Comparison of ENCODE assay signal across 25 mouse cellular contexts in the genomic region with DNA sequence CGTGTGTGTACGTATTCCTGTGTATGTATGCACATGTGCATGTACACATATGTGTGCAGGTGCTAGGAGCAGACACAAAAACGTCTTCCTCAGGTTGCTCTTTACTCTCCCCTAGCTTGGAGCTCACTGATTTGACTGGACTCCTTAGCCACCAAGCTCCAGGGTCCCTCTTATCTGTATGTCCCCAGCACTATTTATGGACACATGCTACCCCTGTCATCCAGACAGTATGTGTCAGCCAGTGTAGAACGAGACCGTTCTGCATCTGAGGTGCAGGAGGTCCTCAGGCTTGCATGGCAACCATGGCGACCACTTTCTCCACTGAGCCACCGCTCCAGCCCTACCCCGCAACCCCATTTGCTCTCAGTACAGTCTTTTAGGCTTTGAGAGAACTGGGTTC.
DNase-seq lines count a peak whose midpoint lies in the region; ATAC-seq and TF ChIP-seq lines count a peak whose summit lies in the region.
"Had no signal": no experiment of that assay in that cellular context is flagged by ENCODE, and none has a peak within 500 bp of the region (broad histone marks: within the 10 kb centered on the region; RNA-seq: fewer than 3 reads in every experiment).

No protein-coding gene starts in this region.

- H3K27me3 ChIP-seq in heart, embryonic 13.5 days (replicated peaks) = no peaks in the 10 kb centered on the region
- no peaks in the 10 kb centered on the region for H3K27me3 ChIP-seq in hindbrain, embryonic 10.5 days (ENCODE audit: insufficient read depth, poor library complexity, severe bottlenecking)
- H3K27me3 ChIP-seq in hindbrain, embryonic 16.5 days (replicated peaks; ENCODE audit: control insufficient read depth, insufficient read depth, low read length) = no peaks in the 10 kb centered on the region
- no peaks in the 10 kb centered on the region for H3K27me3 ChIP-seq in midbrain, embryonic 13.5 days
- H3K27me3 ChIP-seq in midbrain, postnatal 0 days (ENCODE audit: insufficient read depth, low read length) = no peaks in the 10 kb centered on the region
- H3K27me3 ChIP-seq: embryonic facial prominence, embryonic 15.5 days; hindbrain, embryonic 12.5 days; neural tube, embryonic 15.5 days had no signal

- peak overlapping the region; percentile 47 for H3K4me2 ChIP-seq in heart, embryonic 13.5 days
- H3K4me2 ChIP-seq in hindbrain, embryonic 16.5 days (ENCODE audit: low read length) = no peak overlapping the region
- no peak overlapping the region for H3K4me2 ChIP-seq in midbrain, embryonic 13.5 days (replicated peaks)
- no peak overlapping the region for H3K4me2 ChIP-seq in midbrain, postnatal 0 days (ENCODE audit: low read depth, low read length, poor library complexity, severe bottlenecking)
- H3K4me2 ChIP-seq: embryonic facial prominence, embryonic 15.5 days; hindbrain, embryonic 12.5 days; neural tube, embryonic 15.5 days had no signal

- peaks cover 71% of the 10 kb centered on the region for H3K4me1 ChIP-seq in heart, embryonic 13.5 days
- peaks cover 42% of the 10 kb centered on the region for H3K4me1 ChIP-seq in hindbrain, embryonic 10.5 days (replicated peaks)
- peaks cover 19% of the 10 kb centered on the region for H3K4me1 ChIP-seq in hindbrain, embryonic 16.5 days (ENCODE audit: control insufficient read depth, insufficient read depth, low read depth, low read length)
- H3K4me1 ChIP-seq in midbrain, embryonic 13.5 days (replicated peaks) = peaks cover 28% of the 10 kb centered on the region
- H3K4me1 ChIP-seq in midbrain, postnatal 0 days (ENCODE audit: insufficient read depth, low read length) = peaks cover 17% of the 10 kb centered on the region; the same call in 1 of the 2 replicates

- no peak for DNase-seq in heart, postnatal 4 days
- no peak for DNase-seq in hindbrain, embryonic 10.5 days (ENCODE audit: low spot score)
- no peak for DNase-seq in midbrain, postnatal 0 days (ENCODE audit: low spot score)
- no peak for DNase-seq in embryo, embryonic 10.5 days (ENCODE audit: low spot score)
- DNase-seq: adrenal gland, adult 2 months; adrenal gland, postnatal 36 days; B cell, adult 2 months; cerebellum, adult 18-20 months; gastrocnemius, postnatal 14 days; kidney, adult 11 months; kidney, postnatal 25 days; lung, adult 18-20 months; lung, postnatal 4 days; right cerebral cortex, postnatal 14 days; thymus, postnatal 4 days had no signal

- peak overlapping the region; percentile 50; the same call in 1 of the 2 replicates for H3K9ac ChIP-seq in heart, embryonic 13.5 days
- no peak overlapping the region for H3K9ac ChIP-seq in hindbrain, embryonic 16.5 days (ENCODE audit: low read depth, low read length)
- no peak overlapping the region for H3K9ac ChIP-seq in midbrain, embryonic 13.5 days (replicated peaks)
- H3K9ac ChIP-seq in midbrain, postnatal 0 days (replicated peaks; ENCODE audit: low read length, poor library complexity, severe bottlenecking) = no peak overlapping the region
- H3K9ac ChIP-seq: embryonic facial prominence, embryonic 15.5 days; hindbrain, embryonic 12.5 days; neural tube, embryonic 15.5 days had no signal

- ATAC-seq in heart, embryonic 13.5 days (ENCODE audit: extremely low read depth, insufficient number of reproducible peaks, low FRiP score, low TSS enrichment) = 0 out of 2 replicates have a peak, but pooled peaks have one; percentile 32
- ATAC-seq in hindbrain, embryonic 16.5 days = no peak
- 0 out of 2 replicates have a peak, but pooled peaks have one; percentile 22 for ATAC-seq in midbrain, embryonic 13.5 days
- ATAC-seq in midbrain, postnatal 0 days (ENCODE audit: low FRiP score) = no peak
- ATAC-seq: activated CD4-positive, CD25-positive, alpha-beta regulatory T cell, adult 4 months; forebrain, embryonic 14.5 days; inflammation-experienced regulatory T-cells, adult 6 months; lung, postnatal 0 days had no signal

- no peaks in the 10 kb centered on the region for H3K9me3 ChIP-seq in heart, embryonic 13.5 days
- H3K9me3 ChIP-seq in hindbrain, embryonic 10.5 days = no peaks in the 10 kb centered on the region
- H3K9me3 ChIP-seq in hindbrain, embryonic 16.5 days (ENCODE audit: control insufficient read depth, low read length) = no peaks in the 10 kb centered on the region
- H3K9me3 ChIP-seq in midbrain, embryonic 13.5 days = no peaks in the 10 kb centered on the region
- H3K9me3 ChIP-seq in midbrain, postnatal 0 days (ENCODE audit: low read length) = no peaks in the 10 kb centered on the region
- H3K9me3 ChIP-seq: embryonic facial prominence, embryonic 15.5 days; hindbrain, embryonic 12.5 days; neural tube, embryonic 15.5 days had no signal

- no peaks in the 10 kb centered on the region for H3K36me3 ChIP-seq in heart, embryonic 13.5 days
- H3K36me3 ChIP-seq in hindbrain, embryonic 10.5 days = no peaks in the 10 kb centered on the region
- no peaks in the 10 kb centered on the region for H3K36me3 ChIP-seq in hindbrain, embryonic 16.5 days (ENCODE audit: control insufficient read depth, insufficient read depth, low read length)
- H3K36me3 ChIP-seq in midbrain, embryonic 13.5 days = no peaks in the 10 kb centered on the region
- H3K36me3 ChIP-seq in midbrain, postnatal 0 days (ENCODE audit: insufficient read depth, low read length) = no peaks in the 10 kb centered on the region
- H3K36me3 ChIP-seq: embryonic facial prominence, embryonic 15.5 days; hindbrain, embryonic 12.5 days; neural tube, embryonic 15.5 days had no signal

- no peak overlapping the region for H3K4me3 ChIP-seq in heart, embryonic 13.5 days
- H3K4me3 ChIP-seq in hindbrain, embryonic 10.5 days = no peak overlapping the region
- no peak overlapping the region for H3K4me3 ChIP-seq in hindbrain, embryonic 16.5 days (ENCODE audit: low read length)
- H3K4me3 ChIP-seq in midbrain, embryonic 13.5 days (replicated peaks) = no peak overlapping the region
- no peak overlapping the region for H3K4me3 ChIP-seq in midbrain, postnatal 0 days (ENCODE audit: low read depth, low read length)
- H3K4me3 ChIP-seq: embryonic facial prominence, embryonic 15.5 days; hindbrain, embryonic 12.5 days; neural tube, embryonic 15.5 days had no signal

- 50% methylated on average over 8 of the region's 8 CpGs for WGBS in heart, embryonic 13.5 days
- 85% methylated on average over 8 of the region's 8 CpGs for WGBS in hindbrain, embryonic 10.5 days
- WGBS in hindbrain, embryonic 16.5 days = 78% methylated on average over 8 of the region's 8 CpGs
- 84% methylated on average over 8 of the region's 8 CpGs for WGBS in midbrain, embryonic 13.5 days
- WGBS in midbrain, postnatal 0 days = 83% methylated on average over 8 of the region's 8 CpGs

- TF ChIP-seq CTCF in midbrain, postnatal 0 days (IDR thresholded peaks at IDR 0.05) = no peak

- H3K27ac ChIP-seq in heart, embryonic 13.5 days (replicated peaks) = peak overlapping the region; percentile 81
- peak overlapping the region; percentile 50; the same call in 1 of the 2 replicates for H3K27ac ChIP-seq in hindbrain, embryonic 10.5 days
- no peak overlapping the region for H3K27ac ChIP-seq in hindbrain, embryonic 16.5 days (ENCODE audit: low read depth, low read length)
- no peak overlapping the region for H3K27ac ChIP-seq in midbrain, embryonic 13.5 days
- no peak overlapping the region for H3K27ac ChIP-seq in midbrain, postnatal 0 days (ENCODE audit: low read depth, low read length)
- H3K27ac ChIP-seq: embryonic facial prominence, embryonic 15.5 days; hindbrain, embryonic 12.5 days; neural tube, embryonic 15.5 days had no signal

Comparison
In these comparisons a context has a peak if more than half of its experiments do, and no peak if none do; other contexts are left out.
1. ATAC-seq: peak in heart, embryonic 13.5 days (single experiment) and midbrain, embryonic 13.5 days (single experiment); none in hindbrain, embryonic 16.5 days (single experiment) and midbrain, postnatal 0 days (single experiment).
2. H3K27ac ChIP-seq: peak in heart, embryonic 13.5 days (single experiment) and hindbrain, embryonic 10.5 days (single experiment); none in hindbrain, embryonic 16.5 days (single experiment), midbrain, embryonic 13.5 days (single experiment) and midbrain, postnatal 0 days (single experiment).